Mouse (Mus musculus) myocyte (in vitro differentiated cells): ENCODE results near the gene Cyth3. TPM values are rescaled to one million over a fixed set of nuclear protein-coding genes. Genes with fewer than 3 reads are reported as not detected.
A peak's percentile ranks its signal among the peaks of the same experiment; 100 is the strongest.

Experiments used
- H3K27me3 ChIP-seq: one replicate; pipeline ENCODE4 v1.6.1; 2011; ENCODE audit not compliant: control insufficient read depth, insufficient read depth, insufficient read length
- H3K36me3 ChIP-seq: one replicate; pipeline ENCODE4 v1.6.1; 2011; ENCODE audit not compliant: control insufficient read depth, insufficient read depth
- H3K4me2 ChIP-seq: one replicate; pipeline ENCODE4 v1.6.1; 2011; ENCODE audit warnings: low read depth, control low read depth
- H3K4me3 ChIP-seq: one replicate; pipeline ENCODE4 v1.5.1; 2011; ENCODE audit warnings: mild to moderate bottlenecking, control low read depth, moderate library complexity
- H3K79me2 ChIP-seq: one replicate; pipeline ENCODE4 v1.6.1; 2011; ENCODE audit not compliant: control insufficient read depth, insufficient read depth
- H3ac ChIP-seq: one replicate; pipeline ENCODE4 v1.6.1; 2011; ENCODE audit not compliant: control insufficient read depth, insufficient read length
- CEBPB ChIP-seq: IDR thresholded peaks from 2 replicates; pipeline ENCODE4 v1.6.1; 2011; ENCODE audit warnings: mild to moderate bottlenecking, moderate library complexity; ENCODE audit not compliant: poor library complexity, insufficient read depth, severe bottlenecking
- E2F4 ChIP-seq: IDR thresholded peaks from one replicate; pipeline ENCODE4 v1.6.1; 2011; ENCODE audit warnings: mild to moderate bottlenecking, control low read depth, moderate library complexity; ENCODE audit not compliant: insufficient read depth
- MAX ChIP-seq: IDR thresholded peaks from one replicate; pipeline ENCODE4 v1.6.1; 2011; ENCODE audit warnings: low read depth, mild to moderate bottlenecking, control low read depth
- MYOD1 ChIP-seq, 3 experiments: IDR thresholded peaks; one replicate each; pipeline ENCODE4 v1.6.1; 2011; ENCODE audit warnings: control low read depth in 2 of 3, low read depth in 2 of 3, mild to moderate bottlenecking in 2 of 3, moderate library complexity in 1 of 3; ENCODE audit not compliant: insufficient read length in 2 of 3, control insufficient read depth in 1 of 3
- MYOG ChIP-seq, 3 experiments: IDR thresholded peaks; one replicate each; pipeline ENCODE4 v1.6.1; 2011; ENCODE audit warnings: control low read depth in 2 of 3, low read depth in 2 of 3, mild to moderate bottlenecking in 2 of 3; ENCODE audit not compliant: insufficient read length in 2 of 3, control insufficient read depth in 1 of 3, insufficient read depth in 1 of 3
- POLR2A ChIP-seq: IDR thresholded peaks from one replicate; pipeline ENCODE4 v1.6.1; 2011; ENCODE audit warnings: low read depth, mild to moderate bottlenecking, control low read depth, moderate library complexity; ENCODE audit not compliant: insufficient read length
- POLR2AphosphoS2 ChIP-seq: IDR thresholded peaks from one replicate; pipeline ENCODE4 v1.6.1; 2011; ENCODE audit warnings: low read depth, control low read depth; ENCODE audit not compliant: insufficient read length
- REST ChIP-seq: IDR thresholded peaks from one replicate; pipeline ENCODE4 v1.6.1; 2011; ENCODE audit warnings: mild to moderate bottlenecking, control low read depth, moderate library complexity; ENCODE audit not compliant: insufficient read depth, insufficient read length
- SRF ChIP-seq: IDR thresholded peaks from one replicate; pipeline ENCODE4 v1.6.1; 2011; ENCODE audit warnings: low read depth; ENCODE audit not compliant: control insufficient read depth, insufficient read length
- TCF12 ChIP-seq: IDR thresholded peaks from one replicate; pipeline ENCODE4 v1.6.1; 2011; ENCODE audit warnings: mild to moderate bottlenecking, control low read depth; ENCODE audit not compliant: poor library complexity, insufficient read depth, severe bottlenecking
- TCF3 ChIP-seq: IDR thresholded peaks from one replicate; pipeline ENCODE4 v1.6.1; 2011; ENCODE audit warnings: low read depth, control low read depth; ENCODE audit not compliant: insufficient read length
- USF1 ChIP-seq: IDR thresholded peaks from one replicate; pipeline ENCODE4 v1.6.1; 2011; ENCODE audit warnings: low read depth, mild to moderate bottlenecking, control low read depth, moderate library complexity
- polyA plus RNA-seq: library from polyadenylated mRNA; unstranded; fragments of >200 nt; fragmentation: generic; extraction: Trizol; gene quantifications from one replicate; pipeline ENCODE4 v1.2.1, GENCODE M21; 2012; ENCODE audit warnings: missing spikeins

The Cyth3 gene
- polyA plus RNA-seq, 1 experiment = 18.5 TPM

GRCm38 (mm10) chr5:143656708-143657245 lies 34.5 kb downstream of the Cyth3 start:
- H3ac ChIP-seq = no peak overlapping the region
- H3K4me3 ChIP-seq = no peak overlapping the region
- no peak for TF ChIP-seq TCF12
- no peak for TF ChIP-seq POLR2AphosphoS2
- TF ChIP-seq USF1 = no peak
- no peak for TF ChIP-seq MAX
- TF ChIP-seq POLR2A = no peak
- no peak for TF ChIP-seq TCF3
- TF ChIP-seq REST = no peak
- no peak for TF ChIP-seq SRF
- no peak for TF ChIP-seq MYOG (IDR thresholded peaks at IDR 0.05; ENCODE audit: control insufficient read depth in 1 of 3, insufficient read depth in 1 of 3, insufficient read length in 2 of 3, low read depth in 2 of 3)
- TF ChIP-seq E2F4 = no peak
- TF ChIP-seq CEBPB = no peak
- TF ChIP-seq MYOD1 (IDR thresholded peaks at IDR 0.05; ENCODE audit: control insufficient read depth in 1 of 3, insufficient read length in 2 of 3, low read depth in 2 of 3) = no peak
- H3K4me2 ChIP-seq = peak overlapping the region; percentile 30
- no peaks in the 10 kb centered on the region for H3K36me3 ChIP-seq
- H3K27me3 ChIP-seq = no peaks in the 10 kb centered on the region
- peaks cover 90% of the 10 kb centered on the region for H3K79me2 ChIP-seq

- TF ChIP-seq POLR2A = no peak
- TF ChIP-seq POLR2AphosphoS2 = no peak
- Histone ChIP-seq H3K27me3 (no peaks in the 10 kb centered on the region), H3K36me3 (no peaks in the 10 kb centered on the region), H3K4me2 (no peak overlapping the region), H3K79me2 (peaks cover 94% of the 10 kb centered on the region), H3ac (no peak overlapping the region), H3K4me3 (no peak overlapping the region)
These were observed 36.8 kb downstream of the Cyth3 start for GRCm38 (mm10) chr5:143659021-143659523.

GRCm38 (mm10) chr5:143663074-143663687 lies 40.9 kb downstream of the Cyth3 start:
- Histone ChIP-seq H3ac (no peak overlapping the region), H3K4me2 (no peak overlapping the region), H3K4me3 (no peak overlapping the region), H3K79me2 (peaks cover 98% of the 10 kb centered on the region), H3K36me3 (no peaks in the 10 kb centered on the region), H3K27me3 (no peaks in the 10 kb centered on the region)
- no peak for TF ChIP-seq TCF3

DNA sequence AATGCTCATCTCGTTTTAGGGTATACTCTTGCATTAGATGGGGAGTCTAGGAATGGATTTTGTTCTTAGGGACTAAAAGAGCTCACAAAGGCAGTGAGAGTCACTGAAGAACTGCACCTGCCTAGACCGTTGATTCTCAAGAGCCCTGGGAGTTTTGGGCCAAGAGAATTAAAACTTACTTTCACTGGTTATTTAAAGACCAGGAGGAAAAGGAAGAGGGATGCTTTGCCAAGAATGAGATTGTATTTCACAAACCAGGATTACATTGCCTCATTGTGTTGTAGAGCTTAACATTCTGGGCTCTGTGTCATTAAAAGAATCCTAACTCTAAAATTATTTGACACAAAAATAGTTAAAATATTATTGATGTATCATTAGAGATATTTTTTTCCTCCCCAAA lies 43.3 kb downstream of the Cyth3 start:
- Histone ChIP-seq H3K27me3 (no peaks in the 10 kb centered on the region), H3K79me2 (peaks cover 87% of the 10 kb centered on the region), H3ac (no peak overlapping the region), H3K4me2 (no peak overlapping the region), H3K36me3 (no peaks in the 10 kb centered on the region), H3K4me3 (no peak overlapping the region)
- TF ChIP-seq CEBPB (0 out of 2 replicates have a peak, but pooled peaks have one; percentile 30), TCF12 (no peak)

DNA sequence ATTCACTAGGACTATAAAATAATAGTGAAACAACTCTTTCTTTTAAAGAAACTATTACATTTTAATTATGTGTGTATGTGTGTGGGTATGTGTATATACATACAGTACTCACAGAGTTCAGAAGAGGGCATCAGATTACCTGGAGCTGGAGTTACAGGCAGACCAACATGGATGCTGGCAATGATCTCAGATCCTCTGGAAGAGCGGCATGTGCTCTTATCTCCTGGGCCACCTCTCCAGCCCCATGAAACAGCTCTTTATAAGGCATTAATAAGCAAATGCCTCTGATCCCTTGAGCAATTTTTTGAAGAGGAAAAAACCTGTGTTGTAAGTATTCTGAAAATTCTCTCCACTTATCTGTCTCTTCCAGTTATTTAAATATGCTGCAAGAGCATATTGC lies 43.8 kb downstream of the Cyth3 start:
- Histone ChIP-seq H3K27me3 (no peaks in the 10 kb centered on the region), H3ac (no peak overlapping the region), H3K4me3 (no peak overlapping the region), H3K79me2 (peaks cover 86% of the 10 kb centered on the region), H3K36me3 (no peaks in the 10 kb centered on the region), H3K4me2 (no peak overlapping the region)
- TF ChIP-seq SRF (no peak), MYOG (IDR thresholded peaks at IDR 0.05; ENCODE audit: control insufficient read depth in 1 of 3, insufficient read depth in 1 of 3, insufficient read length in 2 of 3, low read depth in 2 of 3) (no peak), MAX (no peak), CEBPB (no peak), MYOD1 (IDR thresholded peaks at IDR 0.05; ENCODE audit: control insufficient read depth in 1 of 3, insufficient read length in 2 of 3, low read depth in 2 of 3) (no peak), TCF12 (no peak), E2F4 (no peak), USF1 (no peak)
